Mouse (Mus musculus) CD4-positive helper T cell, adult 2 months (primary cell): Measurements from ENCODE around the gene Trim44.
A peak's percentile ranks its signal among the peaks of the same experiment; 100 is the strongest.

Source experiments
- DNase-seq: peaks from one replicate; pipeline ENCODE4 v3.0.0-alpha.2; 2012; ENCODE audit warnings: low read depth, missing footprints, low spot score

Gene Trim44

GRCm38 (mm10) chr2:102291533-102291932, 116.1 kb downstream of the Trim44 start:
- no peak for DNase-seq

- peak; percentile 46 for DNase-seq
Measured at GRCm38 (mm10) chr2:102290041-102290440, 117.6 kb downstream of the Trim44 start.

- no peak for DNase-seq
Measured at GRCm38 (mm10) chr2:102288676-102289075, 119.0 kb downstream of the Trim44 start.

GRCm38 (mm10) chr2:102287369-102287768, 120.3 kb downstream of the Trim44 start:
- no peak for DNase-seq

GRCm38 (mm10) chr2:102282081-102282480, 125.5 kb downstream of the Trim44 start:
- no peak for DNase-seq

- no peak for DNase-seq
Measured at GRCm38 (mm10) chr2:102279779-102280178, 127.8 kb downstream of the Trim44 start.

- DNase-seq: no peak
Measured at GRCm38 (mm10) chr2:102277946-102278345, 129.7 kb downstream of the Trim44 start.

GRCm38 (mm10) chr2:102273280-102273679, 134.3 kb downstream of the Trim44 start:
- DNase-seq: no peak

GRCm38 (mm10) chr2:102267582-102268339, 139.9 kb downstream of the Trim44 start:
- DNase-seq: no peak

GRCm38 (mm10) chr2:102266911-102267310, 140.7 kb downstream of the Trim44 start:
- no peak for DNase-seq

- DNase-seq: peak; percentile 22
Measured at GRCm38 (mm10) chr2:102259139-102259538, 148.5 kb downstream of the Trim44 start.

GRCm38 (mm10) chr2:102258682-102259081, 148.9 kb downstream of the Trim44 start:
- no peak for DNase-seq

- DNase-seq: no peak
Measured at GRCm38 (mm10) chr2:102257964-102258605, 149.5 kb downstream of the Trim44 start.

GRCm38 (mm10) chr2:102256591-102257335, 150.9 kb downstream of the Trim44 start:
- no peak for DNase-seq

- DNase-seq: no peak
Measured at GRCm38 (mm10) chr2:102256100-102256499, 151.5 kb downstream of the Trim44 start.

GRCm38 (mm10) chr2:102253204-102253603, 154.4 kb downstream of the Trim44 start:
- DNase-seq: no peak

- no peak for DNase-seq
Measured at GRCm38 (mm10) chr2:102252651-102253050, 155.0 kb downstream of the Trim44 start.
